Mouse (Mus musculus): ENCODE results near the gene Dkk2.

DNA sequence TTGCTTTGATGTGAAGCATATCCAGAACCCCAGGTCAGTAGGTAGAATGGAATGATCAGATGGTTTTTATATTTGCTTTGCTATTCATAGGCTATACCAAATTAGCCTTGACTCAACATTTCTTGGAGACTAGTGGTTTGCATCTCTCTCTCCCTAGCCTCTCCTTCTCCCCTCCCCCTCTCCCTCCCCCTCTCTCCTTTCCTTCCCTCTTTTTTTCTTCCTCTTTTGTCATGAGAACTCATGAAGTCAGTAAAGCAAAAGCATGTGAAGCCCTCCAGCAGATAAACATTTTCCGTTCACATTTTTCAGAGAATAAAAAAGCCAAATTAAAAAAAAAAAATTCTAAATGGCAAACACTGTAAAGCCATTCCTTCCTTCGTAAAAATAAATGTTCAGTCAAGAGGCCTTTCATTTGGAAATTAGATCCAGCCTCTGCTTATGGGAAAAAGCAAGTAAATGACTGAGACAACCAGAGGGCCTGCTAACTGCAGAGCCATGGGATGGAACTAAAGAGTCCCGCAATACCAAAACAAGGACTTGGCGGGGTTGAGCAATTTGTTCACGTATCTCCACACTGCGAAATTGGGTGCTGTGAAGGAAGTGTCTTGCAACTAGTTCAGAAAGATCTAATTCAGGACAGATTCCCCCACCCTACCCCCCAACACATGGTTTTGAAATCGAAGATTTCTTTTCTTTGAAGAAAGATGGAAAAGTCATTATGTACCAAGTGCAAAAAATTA is 30.9 kb downstream of the Dkk2 start:
- TF ChIP-seq POLR2A (IDR thresholded peaks at IDR 0.05; ENCODE audit: insufficient read length, low read depth) (no peak), TCF12 (IDR thresholded peaks at IDR 0.05; ENCODE audit: insufficient read depth, poor library complexity, severe bottlenecking) (no peak), USF1 (IDR thresholded peaks at IDR 0.05; ENCODE audit: low read depth) (no peak), E2F4 (IDR thresholded peaks at IDR 0.05; ENCODE audit: insufficient read depth) (no peak), MAX (IDR thresholded peaks at IDR 0.05; ENCODE audit: low read depth) (no peak), CEBPB (IDR thresholded peaks at IDR 0.05; ENCODE audit: insufficient read depth, poor library complexity, severe bottlenecking) (no peak), POLR2AphosphoS2 (IDR thresholded peaks at IDR 0.05; ENCODE audit: insufficient read length, low read depth) (no peak), MYOG (IDR thresholded peaks at IDR 0.05; ENCODE audit: control insufficient read depth in 1 of 3, insufficient read depth in 1 of 3, insufficient read length in 2 of 3, low read depth in 2 of 3) (no peak), MYOD1 (IDR thresholded peaks at IDR 0.05; ENCODE audit: control insufficient read depth in 1 of 3, insufficient read length in 2 of 3, low read depth in 2 of 3) (no peak), REST (IDR thresholded peaks at IDR 0.05; ENCODE audit: insufficient read depth, insufficient read length) (no peak)
